Mouse (Mus musculus): ENCODE data around the gene Klf13. TPM values are rescaled to one million over a fixed set of nuclear protein-coding genes. Genes with fewer than 3 reads are reported as not detected.
A peak's percentile ranks its signal among the peaks of the same experiment; 100 is the strongest.

Klf13 gene
- polyA plus RNA-seq, 1 experiment = 75.3 TPM

DNA sequence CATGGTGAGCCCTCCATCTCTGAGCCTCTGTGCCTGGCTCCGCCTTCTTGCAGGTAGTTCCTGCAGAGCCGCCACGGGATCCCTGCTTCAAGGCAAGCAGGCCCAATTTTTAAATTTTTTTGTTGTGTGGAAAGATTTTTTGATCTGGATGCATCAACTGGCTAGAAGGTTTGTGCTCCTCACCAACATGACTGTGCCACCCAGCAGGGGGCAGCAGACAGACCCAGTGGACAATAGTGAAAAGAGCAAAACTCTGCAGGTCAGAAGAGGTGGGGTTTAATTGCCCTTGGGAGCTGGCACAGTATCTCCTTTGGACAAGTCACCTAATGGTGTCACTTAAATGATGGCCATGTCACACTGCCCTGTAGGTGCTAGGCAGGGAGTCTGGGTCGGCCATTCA is 83.4 kb downstream of the Klf13 start:
- Histone ChIP-seq H3K4me1 (ENCODE audit: control insufficient read depth, insufficient read depth, low read length) (peaks cover 2% of the 10 kb centered on the region; the same call in 1 of the 2 replicates), H3K27ac (ENCODE audit: insufficient read depth, low read depth, low read length) (no peak overlapping the region), H3K4me3 (ENCODE audit: insufficient read depth, low read length) (no peak overlapping the region)
- TF ChIP-seq POLR2A (IDR thresholded peaks at IDR 0.05; ENCODE audit: borderline replicate concordance, low read depth, low read length) (no peak), CTCF (IDR thresholded peaks at IDR 0.05; ENCODE audit: low read depth, low read length) (peak; percentile 93)

- no peak overlapping the region for H3K4me3 ChIP-seq (ENCODE audit: insufficient read depth, low read length)
- H3K27ac ChIP-seq (ENCODE audit: insufficient read depth, low read depth, low read length) = no peak overlapping the region
- H3K4me1 ChIP-seq (ENCODE audit: control insufficient read depth, insufficient read depth, low read length) = no peaks in the 10 kb centered on the region
- no peak for TF ChIP-seq POLR2A (IDR thresholded peaks at IDR 0.05; ENCODE audit: borderline replicate concordance, low read depth, low read length)
- TF ChIP-seq CTCF (IDR thresholded peaks at IDR 0.05; ENCODE audit: low read depth, low read length) = no peak
These were observed 86.7 kb downstream of the Klf13 start for GRCm38 (mm10) chr7:63851841-63852533.

Other genes with a start within 250 kb of the Klf13 start
- not detected in 2 replicates for gene E030018B13Rik, start 22.1 kb downstream of the Klf13 start, polyA plus RNA-seq (2012; ENCODE audit: insufficient read depth, insufficient read length, missing spikeins)
- gene Trpm1, start 214.9 kb upstream of the Klf13 start, polyA plus RNA-seq (2012; ENCODE audit: insufficient read depth, insufficient read length, missing spikeins) = not detected in 2 replicates